9 mouse cellular contexts compared by ENCODE assay signal in the genomic region with DNA sequence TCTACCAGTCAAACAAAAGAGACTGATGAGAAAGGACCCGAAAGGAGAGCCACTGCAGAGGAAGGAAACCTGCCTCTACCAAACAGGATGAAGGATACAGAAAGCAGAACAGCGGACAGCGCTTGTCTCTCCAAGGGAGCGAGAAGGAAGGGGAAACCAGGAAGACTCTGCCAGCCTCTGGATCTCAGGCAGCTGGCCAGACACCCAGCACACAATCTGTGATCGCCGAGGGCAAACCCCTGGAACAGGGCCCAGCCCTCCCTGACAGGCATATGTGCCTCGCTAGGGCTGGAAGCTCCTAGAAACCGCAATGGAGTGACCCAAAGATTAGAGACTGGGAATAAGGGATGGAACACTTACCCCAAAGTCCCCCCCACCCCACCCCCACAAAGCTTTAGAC. TPM values are rescaled to one million over a fixed set of nuclear protein-coding genes. Genes with fewer than 3 reads are reported as not detected.
DNase-seq lines count a peak whose midpoint lies in the region; ATAC-seq and TF ChIP-seq lines count a peak whose summit lies in the region.
"Had no signal": no experiment of that assay in that cellular context is flagged by ENCODE, and none has a peak within 500 bp of the region (broad histone marks: within the 10 kb centered on the region; RNA-seq: fewer than 3 reads in every experiment).

No protein-coding gene starts in this region.

- H3K36me3 ChIP-seq in midbrain, embryonic 14.5 days (ENCODE audit: control insufficient read depth, insufficient read depth, low read length), result no peaks in the 10 kb centered on the region
- H3K36me3 ChIP-seq in midbrain, embryonic 13.5 days, result peaks cover 4% of the 10 kb centered on the region; the same call in 1 of the 2 replicates
- H3K36me3 ChIP-seq in embryonic facial prominence, embryonic 13.5 days, result peaks cover 19% of the 10 kb centered on the region
- H3K36me3 ChIP-seq in intestine, embryonic 15.5 days, result 0 out of 2 replicates have a peak, but pooled peaks cover 5% of the 10 kb centered on the region
- H3K36me3 ChIP-seq: hindbrain, embryonic 15.5 days had no signal

- H3K4me1 ChIP-seq in midbrain, embryonic 14.5 days (ENCODE audit: control insufficient read depth, insufficient read depth, low read length), result peaks cover 18% of the 10 kb centered on the region
- H3K4me1 ChIP-seq in midbrain, embryonic 13.5 days (replicated peaks), result peaks cover 30% of the 10 kb centered on the region
- peaks cover 74% of the 10 kb centered on the region for H3K4me1 ChIP-seq in embryonic facial prominence, embryonic 13.5 days
- peaks cover 61% of the 10 kb centered on the region for H3K4me1 ChIP-seq in intestine, embryonic 15.5 days (replicated peaks)

- H3K4me3 ChIP-seq in midbrain, embryonic 14.5 days (replicated peaks; ENCODE audit: low read depth, low read length), result no peak overlapping the region
- H3K4me3 ChIP-seq in midbrain, embryonic 13.5 days (replicated peaks), result no peak overlapping the region
- no peak overlapping the region for H3K4me3 ChIP-seq in embryonic facial prominence, embryonic 13.5 days
- no peak overlapping the region for H3K4me3 ChIP-seq in intestine, embryonic 15.5 days (replicated peaks)
- H3K4me3 ChIP-seq in left cerebral cortex, adult 2 months, result no peak overlapping the region
- H3K4me3 ChIP-seq: hindbrain, embryonic 15.5 days had no signal

- no peaks in the 10 kb centered on the region for H3K9me3 ChIP-seq in midbrain, embryonic 14.5 days (ENCODE audit: control insufficient read depth, low read length)
- H3K9me3 ChIP-seq in midbrain, embryonic 13.5 days, result no peaks in the 10 kb centered on the region
- H3K9me3 ChIP-seq in embryonic facial prominence, embryonic 13.5 days, result no peaks in the 10 kb centered on the region
- no peaks in the 10 kb centered on the region for H3K9me3 ChIP-seq in intestine, embryonic 15.5 days
- H3K9me3 ChIP-seq: hindbrain, embryonic 15.5 days had no signal

- H3K9ac ChIP-seq in midbrain, embryonic 14.5 days (replicated peaks; ENCODE audit: low read length), result 0 out of 2 replicates have a peak overlapping the region, but pooled peaks have one; percentile 10
- H3K9ac ChIP-seq in midbrain, embryonic 13.5 days (replicated peaks), result no peak overlapping the region
- no peak overlapping the region for H3K9ac ChIP-seq in embryonic facial prominence, embryonic 13.5 days
- no peak overlapping the region for H3K9ac ChIP-seq in intestine, embryonic 15.5 days
- H3K9ac ChIP-seq: hindbrain, embryonic 15.5 days had no signal

- ATAC-seq in midbrain, embryonic 14.5 days (ENCODE audit: low FRiP score, low TSS enrichment), result no peak
- ATAC-seq in midbrain, embryonic 13.5 days, result no peak
- ATAC-seq in embryonic facial prominence, embryonic 13.5 days (ENCODE audit: insufficient number of reproducible peaks, insufficient read depth, low FRiP score, low TSS enrichment, low read depth), result no peak
- no peak for ATAC-seq in intestine, embryonic 15.5 days

- 82% methylated on average over 8 of the region's 8 CpGs for WGBS in midbrain, embryonic 14.5 days
- WGBS in midbrain, embryonic 13.5 days, result 79% methylated on average over 8 of the region's 8 CpGs
- WGBS in embryonic facial prominence, embryonic 13.5 days, result 59% methylated on average over 8 of the region's 8 CpGs
- WGBS in intestine, embryonic 15.5 days, result 46% methylated on average over 8 of the region's 8 CpGs

- peak; percentile 28 for DNase-seq in midbrain, embryonic 14.5 days
- peak; percentile 61 to 84 for DNase-seq in lung, postnatal 4 days
- no peak for DNase-seq in spleen, adult 12 weeks (ENCODE audit: low spot score)
- no peak for DNase-seq in left cerebral cortex, adult 2 months (ENCODE audit: extremely low spot score in 1 of 2, low spot score in 2 of 2)
- no peak for DNase-seq in layer of hippocampus, postnatal 14 days (ENCODE audit: low spot score in 2 of 2)

- TF ChIP-seq CTCF in left cerebral cortex, adult 2 months (IDR thresholded peaks at IDR 0.05), result no peak

- no peaks in the 10 kb centered on the region for H3K27me3 ChIP-seq in midbrain, embryonic 14.5 days (ENCODE audit: control insufficient read depth, insufficient read depth, low read length)
- no peaks in the 10 kb centered on the region for H3K27me3 ChIP-seq in midbrain, embryonic 13.5 days
- H3K27me3 ChIP-seq in embryonic facial prominence, embryonic 13.5 days, result no peaks in the 10 kb centered on the region
- H3K27me3 ChIP-seq in intestine, embryonic 15.5 days (replicated peaks), result no peaks in the 10 kb centered on the region
- H3K27me3 ChIP-seq: hindbrain, embryonic 15.5 days had no signal

- no peak overlapping the region for H3K4me2 ChIP-seq in midbrain, embryonic 14.5 days (ENCODE audit: low read length)
- H3K4me2 ChIP-seq in midbrain, embryonic 13.5 days (replicated peaks), result no peak overlapping the region
- no peak overlapping the region for H3K4me2 ChIP-seq in embryonic facial prominence, embryonic 13.5 days
- no peak overlapping the region for H3K4me2 ChIP-seq in intestine, embryonic 15.5 days (replicated peaks)
- H3K4me2 ChIP-seq: hindbrain, embryonic 15.5 days had no signal

- intact Hi-C loops in left cerebral cortex, adult 2 months (cut with DNase I), result no loop called here

- H3K27ac ChIP-seq in midbrain, embryonic 14.5 days (replicated peaks; ENCODE audit: low read depth, low read length), result no peak overlapping the region
- no peak overlapping the region for H3K27ac ChIP-seq in midbrain, embryonic 13.5 days
- H3K27ac ChIP-seq in embryonic facial prominence, embryonic 13.5 days, result peak overlapping the region; percentile 73
- 0 out of 2 replicates have a peak overlapping the region, but pooled peaks have one; percentile 36 for H3K27ac ChIP-seq in intestine, embryonic 15.5 days
- H3K27ac ChIP-seq in left cerebral cortex, adult 2 months, result no peak overlapping the region
- H3K27ac ChIP-seq: hindbrain, embryonic 15.5 days had no signal

RNA-seq across cellular contexts. Expression of a gene that starts 12.9 kb away (rescaled TPM):
- polyA plus RNA-seq in midbrain, embryonic 14.5 days (2014; fragmentation: Nextera tagmentation; extraction: Ambion mirVana), result 1.9 and 2.8 TPM in 2 replicates
- polyA plus RNA-seq in midbrain, embryonic 13.5 days (2015; fragmentation: Nextera tagmentation; extraction: Ambion mirVana), result 4.0 and 4.7 TPM in 2 replicates
- polyA plus RNA-seq in embryonic facial prominence, embryonic 13.5 days (2015; fragmentation: Nextera tagmentation; extraction: Ambion mirVana), result 4.1 and 4.3 TPM in 2 replicates
- polyA plus RNA-seq in intestine, embryonic 15.5 days (2015; fragmentation: Nextera tagmentation; extraction: Ambion mirVana), result 2.8 and 3.0 TPM in 2 replicates
- 1 to 10 TPM; 3.2 to 4.0 TPM for total RNA-seq in left cerebral cortex, adult 2 months (2021)
- 1 to 10 TPM; 5.2 to 6.7 TPM for total RNA-seq in layer of hippocampus, postnatal 14 days (2021)

RNA-seq across cellular contexts. Expression of a gene that starts 57.0 kb away (rescaled TPM):
- polyA plus RNA-seq in midbrain, embryonic 14.5 days (2014; fragmentation: Nextera tagmentation; extraction: Ambion mirVana), result 327 and 366 TPM in 2 replicates
- polyA plus RNA-seq in midbrain, embryonic 13.5 days (2015; fragmentation: Nextera tagmentation; extraction: Ambion mirVana), result 353 and 358 TPM in 2 replicates
- polyA plus RNA-seq in embryonic facial prominence, embryonic 13.5 days (2015; fragmentation: Nextera tagmentation; extraction: Ambion mirVana), result 275 TPM in 2 replicates
- polyA plus RNA-seq in intestine, embryonic 15.5 days (2015; fragmentation: Nextera tagmentation; extraction: Ambion mirVana), result 196 and 209 TPM in 2 replicates
- total RNA-seq in left cerebral cortex, adult 2 months (2021), result 100 to 1,000 TPM; 155 to 157 TPM
- total RNA-seq in layer of hippocampus, postnatal 14 days (2021), result 100 to 1,000 TPM; 169 to 184 TPM

Comparison
In these comparisons a context has a peak if more than half of its experiments do, and no peak if none do; other contexts are left out.
1. DNase-seq: peak in midbrain, embryonic 14.5 days (single experiment) and lung, postnatal 4 days (2 of 2); none in spleen, adult 12 weeks (single experiment), left cerebral cortex, adult 2 months (0 of 2) and layer of hippocampus, postnatal 14 days (0 of 2).
2. H3K27ac ChIP-seq: peak in embryonic facial prominence, embryonic 13.5 days (single experiment) and intestine, embryonic 15.5 days (single experiment); none in midbrain, embryonic 14.5 days (single experiment), midbrain, embryonic 13.5 days (single experiment) and left cerebral cortex, adult 2 months (single experiment).